Mouse (Mus musculus) C2C12 (cell line): ENCODE results near the gene Diras1.

ENCODE experiments used
- CEBPB ChIP-seq: IDR thresholded peaks from one replicate; pipeline ENCODE4 v1.6.1; 2011; ENCODE audit warnings: low read depth, mild to moderate bottlenecking, control low read depth, moderate library complexity
- CTCF ChIP-seq: IDR thresholded peaks from one replicate; pipeline ENCODE4 v1.5.1; 2011; ENCODE audit not compliant: control insufficient read depth, insufficient read depth, insufficient read length
- FOSL1 ChIP-seq: IDR thresholded peaks from one replicate; pipeline ENCODE4 v1.8.0; 2011; ENCODE audit warnings: mild to moderate bottlenecking, low read length; ENCODE audit not compliant: poor library complexity, insufficient read depth, severe bottlenecking
- MAX ChIP-seq: IDR thresholded peaks from one replicate; pipeline ENCODE4 v1.6.1; 2011; ENCODE audit warnings: mild to moderate bottlenecking, control low read depth
- MYOD1 ChIP-seq: IDR thresholded peaks from one replicate; pipeline ENCODE4 v1.6.1; 2011; ENCODE audit warnings: low read depth; ENCODE audit not compliant: control insufficient read depth, insufficient read length
- MYOG ChIP-seq: IDR thresholded peaks from one replicate; pipeline ENCODE4 v1.6.1; 2011; ENCODE audit not compliant: control insufficient read depth, insufficient read length; ENCODE audit errors: extremely low read depth
- USF1 ChIP-seq: IDR thresholded peaks from one replicate; pipeline ENCODE4 v1.6.1; 2011; ENCODE audit warnings: low read depth, mild to moderate bottlenecking, control low read depth, moderate library complexity

DNA sequence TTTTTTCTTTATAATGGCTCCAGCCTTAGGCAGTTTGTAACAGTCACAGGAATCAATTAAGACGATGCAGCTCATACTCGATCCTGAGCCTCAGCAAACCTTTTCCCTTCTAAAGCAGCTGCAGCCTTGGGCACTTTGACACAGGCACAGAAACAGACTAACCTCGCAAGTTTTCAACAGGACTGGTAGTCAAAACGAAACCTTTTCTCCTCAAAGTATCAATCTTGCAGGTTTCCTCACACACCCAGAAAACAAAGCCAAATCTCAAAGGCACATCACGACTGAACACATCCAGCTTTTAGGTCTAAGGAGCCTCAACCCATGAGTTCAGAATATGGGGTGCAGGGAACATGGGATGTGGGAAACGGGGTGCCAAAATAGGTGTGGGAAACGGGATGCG lies 28.1 kb downstream of the Diras1 start:
- no peak for TF ChIP-seq CTCF
- TF ChIP-seq USF1 = no peak
- TF ChIP-seq MAX = no peak
- TF ChIP-seq MYOD1 = no peak
- TF ChIP-seq CEBPB = no peak
- no peak for TF ChIP-seq FOSL1
- no peak for TF ChIP-seq MYOG
